Mouse (Mus musculus) lung, adult 2 months (tissue): ENCODE measurements around the gene Zwint.

Experiments used
- CTCF ChIP-seq: fragments of 200-500 bp; IDR thresholded peaks from 2 replicates; pipeline ENCODE4 v1.5.1; 2011; ENCODE audit warnings: mild to moderate bottlenecking, low read length, control low read depth; ENCODE audit not compliant: insufficient read depth
- POLR2A ChIP-seq: fragments of 200-500 bp; IDR thresholded peaks from 2 replicates; pipeline ENCODE4 v1.6.1; 2011; ENCODE audit warnings: low read depth, mild to moderate bottlenecking, control low read depth, low read length, borderline replicate concordance; ENCODE audit errors: extremely low read depth

DNA sequence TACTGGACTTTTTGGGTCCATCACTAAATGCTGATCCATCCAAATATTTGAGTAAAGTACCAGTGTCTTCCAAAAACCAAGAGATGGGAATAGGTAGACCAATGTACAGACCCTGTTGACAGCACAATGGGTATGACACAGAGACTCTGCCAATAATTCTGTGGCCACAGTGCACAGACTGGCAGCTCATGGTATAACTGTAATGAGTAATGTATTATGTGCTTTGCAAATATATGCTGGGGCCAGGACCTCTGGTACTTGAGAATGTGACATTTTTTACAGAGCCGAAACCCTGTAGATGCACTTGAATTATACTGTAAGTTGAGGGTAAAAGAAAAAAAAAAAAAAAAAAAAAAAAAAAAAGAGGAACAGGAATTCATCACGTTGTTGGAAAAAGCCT is 59.1 kb downstream of the Zwint start:
- no peak for TF ChIP-seq CTCF
- no peak for TF ChIP-seq POLR2A
